Mouse (Mus musculus): ENCODE measurements around the gene D5Ertd577e. TPM values are rescaled to one million over a fixed set of nuclear protein-coding genes. Genes with fewer than 3 reads are reported as not detected.

The D5Ertd577e gene
- not detected in 2 replicates for polyA plus RNA-seq (2012; rRNA removed)

DNA sequence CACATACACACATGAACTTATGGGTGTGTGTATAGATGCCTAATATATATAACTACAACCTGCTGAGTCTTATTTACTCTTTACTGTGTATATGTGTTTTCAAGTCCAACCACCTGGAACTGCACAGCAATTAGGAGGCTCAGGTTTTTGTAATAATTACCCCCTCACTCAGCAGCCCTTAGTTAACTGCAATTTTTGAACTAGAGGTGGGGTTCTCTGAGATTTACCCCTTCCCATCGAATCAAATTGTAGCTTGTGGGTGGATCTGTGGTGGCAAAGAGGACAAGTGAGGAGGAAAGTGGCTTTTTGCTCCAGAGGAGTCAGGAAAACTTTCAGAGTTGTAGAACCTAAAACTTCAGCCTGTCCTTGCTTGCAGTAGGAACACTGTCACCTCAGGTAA lies at the start of gene D5Ertd577e:
TSS of gene D5Ertd577e (plus strand) at position 301 of the 400 bp plus-strand sequence.

DNA sequence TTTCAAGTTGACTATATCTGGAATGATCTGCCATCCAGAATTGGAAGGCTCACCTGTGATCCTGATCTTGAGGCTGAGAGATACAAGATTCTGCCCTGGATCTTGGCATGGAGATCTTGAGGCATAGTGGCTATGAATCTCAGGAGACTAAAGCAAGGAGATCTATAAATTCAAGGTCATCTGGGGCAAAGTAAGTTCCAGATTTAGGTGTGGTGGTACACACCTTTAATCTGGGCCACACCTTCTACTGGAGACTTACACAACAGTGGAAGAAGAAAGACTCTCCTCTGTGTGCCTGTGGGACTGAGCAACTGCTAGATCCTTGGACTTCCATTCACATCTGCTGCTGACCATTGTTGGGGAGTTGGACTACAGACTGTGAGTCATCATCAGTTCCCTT lies 53.9 kb downstream of the D5Ertd577e start, which contains the start of gene Gm3286:
TSS of gene Gm3286 (plus strand) at position 301 of the 400 bp plus-strand sequence.

Other genes with a start within 250 kb of the D5Ertd577e start
- gene Gm10424, start 184.0 kb upstream of the D5Ertd577e start, polyA plus RNA-seq (2012; rRNA removed) = not detected in 2 replicates
- not detected in 2 replicates for gene Gm3259, start 150.9 kb upstream of the D5Ertd577e start, polyA plus RNA-seq (2012; rRNA removed)
- gene Gm3286, start 54.0 kb downstream of the D5Ertd577e start, polyA plus RNA-seq (2012; rRNA removed) = not detected in 2 replicates
- gene Gm7971, start 138.1 kb downstream of the D5Ertd577e start, polyA plus RNA-seq (2012; rRNA removed) = not detected in 2 replicates

Data from central nervous system, embryonic 11.5 days (tissue).